In genomic region chr13:120259718-120260117, GRCm38 (mm10) we compare ENCODE assay signal across 30 mouse cellular contexts. TPM values are rescaled to one million over a fixed set of nuclear protein-coding genes. Genes with fewer than 3 reads are reported as not detected.
DNase-seq lines count a peak whose midpoint lies in the region; ATAC-seq and TF ChIP-seq lines count a peak whose summit lies in the region.
"Not testable (repeated sequence)": the region's sequence is repeated elsewhere in the genome, so short reads cannot be mapped to it uniquely, and the experiment has no call there.
"Had no signal": no experiment of that assay in that cellular context is flagged by ENCODE, and none has a peak within 500 bp of the region (broad histone marks: within the 10 kb centered on the region; RNA-seq: fewer than 3 reads in every experiment).

No protein-coding gene starts in this region.

- H3K4me3 ChIP-seq in bone marrow macrophage, adult 2 months (ENCODE audit: insufficient read depth, low read length) = not testable (repeated sequence)
- 0 out of 2 replicates have a peak overlapping the region, but pooled peaks have one; percentile 13 for H3K4me3 ChIP-seq in spleen, adult 2 months (ENCODE audit: extremely low read depth, insufficient read depth, insufficient read length)

- 13% methylated on average over 3 of the region's 3 CpGs for WGBS in spleen, adult 2 months

- peak; percentile 61 for ATAC-seq in CD4-positive, CD25-positive, alpha-beta regulatory T cell, adult 4 months
- peak; percentile 55 for ATAC-seq in granulocyte monocyte progenitor cell, adult 5-6 weeks (replicated peaks; ENCODE audit: poor library complexity, severe bottlenecking)
- ATAC-seq in megakaryocyte, adult 5-6 weeks (ENCODE audit: poor library complexity, severe bottlenecking) = peak; percentile 75
- ATAC-seq in monocyte, adult 5-6 weeks (replicated peaks; ENCODE audit: insufficient number of reproducible peaks, low FRiP score, low TSS enrichment, poor library complexity, severe bottlenecking) = peak; percentile 52

- DNase-seq in layer of hippocampus, adult 9-10 months (ENCODE audit: low spot score) = peak; percentile 1
- peak in 1 of 2 experiments; percentile 7 for DNase-seq in spleen, adult 2 months (ENCODE audit: low read depth in 1 of 2, low spot score in 2 of 2)
- peak; percentile 2 for DNase-seq in telencephalon, adult 2 months (ENCODE audit: low read depth, low spot score)

- not testable (repeated sequence) for TF ChIP-seq CTCF in bone marrow macrophage, adult 2 months (IDR thresholded peaks at IDR 0.05; ENCODE audit: low read depth, low read length); spleen, adult 2 months (IDR thresholded peaks at IDR 0.05; ENCODE audit: extremely low read depth, insufficient read depth, insufficient read length, insufficient replicate concordance)

- not testable (repeated sequence) for H3K27me3 ChIP-seq in spleen, adult 2 months (ENCODE audit: control insufficient read depth, insufficient read depth, low read length)

- TF ChIP-seq POLR2A in bone marrow macrophage, adult 2 months (IDR thresholded peaks at IDR 0.05; ENCODE audit: borderline replicate concordance, low read depth, low read length); spleen, adult 2 months (IDR thresholded peaks at IDR 0.05; ENCODE audit: low read depth, low read length): not testable (repeated sequence)

- peak overlapping the region; percentile 47; the same call in 1 of the 2 replicates for H3K27ac ChIP-seq in bone marrow macrophage, adult 2 months (ENCODE audit: insufficient read depth, low read depth, low read length)
- H3K27ac ChIP-seq in spleen, adult 2 months (ENCODE audit: insufficient read depth, low read length) = peak overlapping the region; percentile 93

- H3K36me3 ChIP-seq in spleen, adult 2 months (ENCODE audit: control insufficient read depth, insufficient read depth, low read length) = not testable (repeated sequence)

- not testable (repeated sequence) for H3K4me1 ChIP-seq in bone marrow macrophage, adult 2 months (ENCODE audit: control insufficient read depth, insufficient read depth, low read length); spleen, adult 2 months (ENCODE audit: control insufficient read depth, insufficient read depth, insufficient read length)

RNA-seq across cellular contexts. Expression of gene AF067061, which starts 3.2 kb away (rescaled TPM):
- not detected for polyA plus RNA-seq in CD4-positive, CD25-positive, alpha-beta regulatory T cell, adult 4 months (2017; shearing (Covaris generic))
- polyA plus RNA-seq in bone marrow macrophage, adult 2 months (2012; ENCODE audit: insufficient read depth, insufficient read length, missing spikeins) = not detected in 2 replicates
- not detected in 2 replicates for total RNA-seq in granulocyte monocyte progenitor cell, adult 5-6 weeks (2014; fragmentation: Nextera tagmentation)
- total RNA-seq in granulocyte monocyte progenitor cell, adult 5-6 weeks (2017) = not detected in 2 replicates
- total RNA-seq in megakaryocyte, adult 5-6 weeks (2015) = not detected in 2 replicates
- not detected in 2 replicates for total RNA-seq in megakaryocyte, adult 5-6 weeks (2017)
- not detected in 3 replicates for total RNA-seq in monocyte, adult 5-6 weeks (2017)
- polyA plus RNA-seq in spleen, adult 2 months (2012; rRNA removed) = 0.40 and 0.55 TPM in 2 replicates
- total RNA-seq: adrenal gland, adult 8-10 months; adrenal gland, postnatal 25 days; gastrocnemius, adult 18-20 months; gastrocnemius, postnatal 10 days; gastrocnemius, postnatal 36 days; heart, adult 18-20 months; heart, postnatal 10 days; heart, postnatal 36 days had no signal
- polyA plus RNA-seq: activated CD4-positive, CD25-positive, alpha-beta regulatory T cell, adult 4 months; brain, embryonic 14.5 days; embryonic facial prominence, embryonic 11.5 days; embryonic facial prominence, embryonic 14.5 days; forebrain, embryonic 10.5 days; forebrain, embryonic 13.5 days; forebrain, embryonic 16.5 days; heart, embryonic 12.5 days; heart, embryonic 15.5 days; hindbrain, embryonic 10.5 days; hindbrain, embryonic 13.5 days; hindbrain, embryonic 16.5 days; inflammation-experienced regulatory T-cells, adult 6 months had no signal

RNA-seq across cellular contexts. Expression of gene Gm21731, which starts 20.8 kb away (rescaled TPM):
- polyA plus RNA-seq in CD4-positive, CD25-positive, alpha-beta regulatory T cell, adult 4 months (2017; shearing (Covaris generic)) = not detected
- not detected in 2 replicates for polyA plus RNA-seq in bone marrow macrophage, adult 2 months (2012; ENCODE audit: insufficient read depth, insufficient read length, missing spikeins)
- total RNA-seq in granulocyte monocyte progenitor cell, adult 5-6 weeks (2014; fragmentation: Nextera tagmentation) = not detected in 2 replicates
- total RNA-seq in granulocyte monocyte progenitor cell, adult 5-6 weeks (2017) = not detected in 2 replicates
- total RNA-seq in megakaryocyte, adult 5-6 weeks (2015) = not detected in 2 replicates
- not detected in 2 replicates for total RNA-seq in megakaryocyte, adult 5-6 weeks (2017)
- not detected in 3 replicates for total RNA-seq in monocyte, adult 5-6 weeks (2017)
- not detected in 2 replicates for polyA plus RNA-seq in spleen, adult 2 months (2012; rRNA removed)
- total RNA-seq: adrenal gland, adult 8-10 months; adrenal gland, postnatal 25 days; gastrocnemius, adult 18-20 months; gastrocnemius, postnatal 10 days; gastrocnemius, postnatal 36 days; heart, adult 18-20 months; heart, postnatal 10 days; heart, postnatal 36 days had no signal
- polyA plus RNA-seq: activated CD4-positive, CD25-positive, alpha-beta regulatory T cell, adult 4 months; brain, embryonic 14.5 days; embryonic facial prominence, embryonic 11.5 days; embryonic facial prominence, embryonic 14.5 days; forebrain, embryonic 10.5 days; forebrain, embryonic 13.5 days; forebrain, embryonic 16.5 days; heart, embryonic 12.5 days; heart, embryonic 15.5 days; hindbrain, embryonic 10.5 days; hindbrain, embryonic 13.5 days; hindbrain, embryonic 16.5 days; inflammation-experienced regulatory T-cells, adult 6 months had no signal

RNA-seq across cellular contexts. Expression of gene BC147527, which starts 40.5 kb away (rescaled TPM):
- polyA plus RNA-seq in CD4-positive, CD25-positive, alpha-beta regulatory T cell, adult 4 months (2017; shearing (Covaris generic)) = 10 to 100 TPM; 77.1 to 89.5 TPM
- 7.6 and 8.4 TPM in 2 replicates for polyA plus RNA-seq in bone marrow macrophage, adult 2 months (2012; ENCODE audit: insufficient read depth, insufficient read length, missing spikeins)
- 4.1 and 10.2 TPM in 2 replicates for total RNA-seq in granulocyte monocyte progenitor cell, adult 5-6 weeks (2014; fragmentation: Nextera tagmentation)
- 13.6 and 38.4 TPM in 2 replicates for total RNA-seq in granulocyte monocyte progenitor cell, adult 5-6 weeks (2017)
- total RNA-seq in megakaryocyte, adult 5-6 weeks (2015) = 46.3 and 48.8 TPM in 2 replicates
- total RNA-seq in megakaryocyte, adult 5-6 weeks (2017) = 48.0 and 70.9 TPM in 2 replicates
- total RNA-seq in monocyte, adult 5-6 weeks (2017) = 24.2 to 71.2 TPM (median 35.6 TPM) in 3 replicates
- polyA plus RNA-seq in spleen, adult 2 months (2012; rRNA removed) = 3.7 and 4.2 TPM in 2 replicates
- total RNA-seq: adrenal gland, postnatal 25 days; gastrocnemius, adult 18-20 months; gastrocnemius, postnatal 10 days; gastrocnemius, postnatal 36 days; heart, adult 18-20 months; heart, postnatal 10 days had no signal
- polyA plus RNA-seq: forebrain, embryonic 10.5 days; forebrain, embryonic 13.5 days; forebrain, embryonic 16.5 days; heart, embryonic 12.5 days; hindbrain, embryonic 16.5 days had no signal

RNA-seq across cellular contexts. Expression of gene Gm21762, which starts 44.0 kb away (rescaled TPM):
- not detected for polyA plus RNA-seq in CD4-positive, CD25-positive, alpha-beta regulatory T cell, adult 4 months (2017; shearing (Covaris generic))
- not detected in 2 replicates for polyA plus RNA-seq in bone marrow macrophage, adult 2 months (2012; ENCODE audit: insufficient read depth, insufficient read length, missing spikeins)
- total RNA-seq in granulocyte monocyte progenitor cell, adult 5-6 weeks (2014; fragmentation: Nextera tagmentation) = not detected in 2 replicates
- total RNA-seq in granulocyte monocyte progenitor cell, adult 5-6 weeks (2017) = not detected in 2 replicates
- total RNA-seq in megakaryocyte, adult 5-6 weeks (2015) = 0.58 and 1.4 TPM in 2 replicates
- 1.7 and 3.3 TPM in 2 replicates for total RNA-seq in megakaryocyte, adult 5-6 weeks (2017)
- not detected in 3 replicates for total RNA-seq in monocyte, adult 5-6 weeks (2017)
- polyA plus RNA-seq in spleen, adult 2 months (2012; rRNA removed) = 5.0 and 7.0 TPM in 2 replicates
- total RNA-seq: adrenal gland, adult 8-10 months; adrenal gland, postnatal 25 days; ES-E14; gastrocnemius, adult 18-20 months; gastrocnemius, postnatal 10 days; gastrocnemius, postnatal 36 days; heart, adult 18-20 months; heart, postnatal 10 days; heart, postnatal 36 days had no signal
- polyA plus RNA-seq: activated CD4-positive, CD25-positive, alpha-beta regulatory T cell, adult 4 months; brain, embryonic 14.5 days; embryonic facial prominence, embryonic 11.5 days; embryonic facial prominence, embryonic 14.5 days; forebrain, embryonic 10.5 days; forebrain, embryonic 13.5 days; forebrain, embryonic 16.5 days; heart, embryonic 12.5 days; heart, embryonic 15.5 days; hindbrain, embryonic 10.5 days; hindbrain, embryonic 13.5 days; hindbrain, embryonic 16.5 days; inflammation-experienced regulatory T-cells, adult 6 months had no signal

RNA-seq across cellular contexts. Expression of gene Tcstv3, which starts 57.0 kb away (rescaled TPM):
- polyA plus RNA-seq in CD4-positive, CD25-positive, alpha-beta regulatory T cell, adult 4 months (2017; shearing (Covaris generic)) = not detected
- not detected in 2 replicates for polyA plus RNA-seq in bone marrow macrophage, adult 2 months (2012; ENCODE audit: insufficient read depth, insufficient read length, missing spikeins)
- total RNA-seq in granulocyte monocyte progenitor cell, adult 5-6 weeks (2014; fragmentation: Nextera tagmentation) = not detected in 2 replicates
- total RNA-seq in granulocyte monocyte progenitor cell, adult 5-6 weeks (2017) = not detected in 2 replicates
- not detected in 2 replicates for total RNA-seq in megakaryocyte, adult 5-6 weeks (2015)
- total RNA-seq in megakaryocyte, adult 5-6 weeks (2017) = not detected in 2 replicates
- total RNA-seq in monocyte, adult 5-6 weeks (2017) = not detected in 3 replicates
- not detected in 2 replicates for polyA plus RNA-seq in spleen, adult 2 months (2012; rRNA removed)
- total RNA-seq: adrenal gland, adult 8-10 months; adrenal gland, postnatal 25 days; gastrocnemius, adult 18-20 months; gastrocnemius, postnatal 10 days; gastrocnemius, postnatal 36 days; heart, adult 18-20 months; heart, postnatal 10 days; heart, postnatal 36 days had no signal
- polyA plus RNA-seq: activated CD4-positive, CD25-positive, alpha-beta regulatory T cell, adult 4 months; brain, embryonic 14.5 days; embryonic facial prominence, embryonic 11.5 days; embryonic facial prominence, embryonic 14.5 days; forebrain, embryonic 10.5 days; forebrain, embryonic 13.5 days; forebrain, embryonic 16.5 days; heart, embryonic 12.5 days; heart, embryonic 15.5 days; hindbrain, embryonic 10.5 days; hindbrain, embryonic 13.5 days; hindbrain, embryonic 16.5 days; inflammation-experienced regulatory T-cells, adult 6 months had no signal
